Mouse (Mus musculus) C2C12 (cell line): ENCODE data around the gene Fkbp9.

Experiments
- CEBPB ChIP-seq: IDR thresholded peaks from one replicate; pipeline ENCODE4 v1.6.1; 2011; ENCODE audit warnings: low read depth, mild to moderate bottlenecking, control low read depth, moderate library complexity
- CTCF ChIP-seq: IDR thresholded peaks from one replicate; pipeline ENCODE4 v1.5.1; 2011; ENCODE audit not compliant: control insufficient read depth, insufficient read depth, insufficient read length
- FOSL1 ChIP-seq: IDR thresholded peaks from one replicate; pipeline ENCODE4 v1.8.0; 2011; ENCODE audit warnings: mild to moderate bottlenecking, low read length; ENCODE audit not compliant: poor library complexity, insufficient read depth, severe bottlenecking
- MAX ChIP-seq: IDR thresholded peaks from one replicate; pipeline ENCODE4 v1.6.1; 2011; ENCODE audit warnings: mild to moderate bottlenecking, control low read depth
- MYOD1 ChIP-seq: IDR thresholded peaks from one replicate; pipeline ENCODE4 v1.6.1; 2011; ENCODE audit warnings: low read depth; ENCODE audit not compliant: control insufficient read depth, insufficient read length
- USF1 ChIP-seq: IDR thresholded peaks from one replicate; pipeline ENCODE4 v1.6.1; 2011; ENCODE audit warnings: low read depth, mild to moderate bottlenecking, control low read depth, moderate library complexity

- TF ChIP-seq FOSL1 (no peak), CTCF (no peak), USF1 (no peak), CEBPB (no peak), MAX (no peak), MYOD1 (no peak)
Measured at GRCm38 (mm10) chr6:56902606-56903520, 71.0 kb downstream of the Fkbp9 start.
